Mouse (Mus musculus) heart, embryonic 12.5 days (tissue): ENCODE results near the gene Lipm. TPM values are rescaled to one million over a fixed set of nuclear protein-coding genes. Genes with fewer than 3 reads are reported as not detected.

Experiments used
- ATAC-seq: fragments of 200-750 bp; cut with Nextera tagmentation; 2 replicates; pipeline ENCODE4 v1.8.0; 2017; ENCODE audit warnings: moderate TSS enrichment, moderate library complexity; ENCODE audit not compliant: insufficient number of reproducible peaks, low FRiP score
- H3K27ac ChIP-seq: fragments of 300-500 bp; sonication (generic); 2 replicates; pipeline ENCODE4 v1.5.1; 2016; ENCODE audit warnings: mild to moderate bottlenecking, moderate library complexity; ENCODE audit not compliant: poor library complexity, severe bottlenecking
- H3K27me3 ChIP-seq: fragments of 300-500 bp; sonication (generic); replicated peaks from 2 replicates; pipeline ENCODE4 v1.6.1; 2016; ENCODE audit warnings: mild to moderate bottlenecking, moderate library complexity
- H3K36me3 ChIP-seq: fragments of 300-500 bp; sonication (generic); 2 replicates; pipeline ENCODE4 v1.6.1; 2016; ENCODE audit warnings: mild to moderate bottlenecking, moderate library complexity
- H3K4me1 ChIP-seq: fragments of 300-500 bp; sonication (generic); replicated peaks from 2 replicates; pipeline ENCODE4 v1.6.1; 2016; ENCODE audit warnings: mild to moderate bottlenecking
- H3K4me2 ChIP-seq: fragments of 300-500 bp; sonication (generic); 2 replicates; pipeline ENCODE4 v1.6.1; 2016; ENCODE audit warnings: mild to moderate bottlenecking, moderate library complexity
- H3K4me3 ChIP-seq: fragments of 300-500 bp; sonication (generic); 2 replicates; pipeline ENCODE4 v1.5.1; 2016; ENCODE audit warnings: mild to moderate bottlenecking
- H3K9ac ChIP-seq: fragments of 300-500 bp; sonication (generic); 2 replicates; pipeline ENCODE4 v1.6.1; 2016; ENCODE audit warnings: mild to moderate bottlenecking, moderate library complexity
- H3K9me3 ChIP-seq: fragments of 300-500 bp; sonication (generic); replicated peaks from 2 replicates; pipeline ENCODE4 v1.6.1; 2016; ENCODE audit warnings: mild to moderate bottlenecking, moderate library complexity
- WGBS: fragments of 180-500 bp; shearing (Covaris S2); methylation state at CpG from one replicate; pipeline ENCODE4 v1.1.7; 2016; 5-methylcytosine and 5-hydroxymethylcytosine counted together
- polyA plus RNA-seq: library from polyadenylated mRNA; unstranded; fragments of >200 nt; fragmentation: Nextera tagmentation; extraction: Ambion mirVana; gene quantifications from 2 replicates; pipeline ENCODE4 v1.2.1, GENCODE M21; 2016

The Lipm gene
- polyA plus RNA-seq, result not detected in 2 replicates

DNA sequence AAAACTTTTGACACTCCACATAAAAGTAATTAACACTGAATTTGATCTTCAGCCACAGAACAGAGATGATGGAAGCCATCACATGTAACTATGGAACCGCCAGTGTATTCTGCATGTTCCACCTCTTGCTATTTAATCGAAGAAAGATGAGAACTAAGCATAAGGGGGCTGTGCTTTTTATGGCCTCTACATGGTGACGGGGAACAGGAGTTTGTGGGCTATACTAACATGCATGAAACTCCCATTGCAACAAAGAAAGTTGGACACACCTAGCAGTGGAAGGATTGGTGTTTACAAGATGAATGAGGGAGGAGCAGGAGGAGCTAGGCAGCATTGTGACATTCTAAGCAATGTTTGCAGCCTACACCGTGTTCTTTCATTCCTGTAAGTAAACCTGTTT lies at the start of gene Lipm:
Gene Lipm, plus strand, starts transcription at position 301 of the 400 bp plus-strand sequence.
- Histone ChIP-seq H3K36me3 (no peaks in the 10 kb centered on the region), H3K4me1 (no peaks in the 10 kb centered on the region), H3K27ac (no peak within 1 kb of the TSS), H3K4me3 (no peak within 1 kb of the TSS), H3K27me3 (no peaks in the 10 kb centered on the region), H3K9ac (no peak within 1 kb of the TSS), H3K4me2 (no peak within 1 kb of the TSS), H3K9me3 (no peaks in the 10 kb centered on the region)
- ATAC-seq, result no peak
- 81% methylated on average over 4 of the region's 4 CpGs for WGBS

DNA sequence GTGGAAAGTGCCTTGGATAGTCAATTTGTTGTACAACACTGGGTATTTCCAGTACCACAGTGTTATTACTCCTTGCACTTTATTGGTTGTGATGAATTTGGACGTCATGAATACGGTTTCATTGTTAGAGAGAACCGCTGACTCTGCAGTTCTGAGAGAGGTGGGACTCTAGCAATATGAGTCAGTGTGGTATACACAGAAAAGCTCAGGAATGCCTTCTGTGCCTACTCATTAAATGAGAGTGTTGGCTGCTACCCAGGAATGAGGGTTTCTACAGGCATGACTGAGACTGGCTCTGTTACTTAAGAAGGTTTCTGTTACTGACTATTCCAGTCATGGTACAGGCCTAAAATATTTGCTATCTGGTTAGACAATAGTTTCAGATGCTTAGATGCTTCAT lies 49.2 kb upstream of the Lipm start:
- 85% methylated on average over 3 of the region's 3 CpGs for WGBS
- ATAC-seq, result no peak
- Histone ChIP-seq H3K4me2 (no peak overlapping the region), H3K4me3 (no peak overlapping the region), H3K36me3 (no peaks in the 10 kb centered on the region), H3K27me3 (no peaks in the 10 kb centered on the region), H3K27ac (no peak overlapping the region), H3K4me1 (no peaks in the 10 kb centered on the region), H3K9me3 (no peaks in the 10 kb centered on the region), H3K9ac (no peak overlapping the region)

DNA sequence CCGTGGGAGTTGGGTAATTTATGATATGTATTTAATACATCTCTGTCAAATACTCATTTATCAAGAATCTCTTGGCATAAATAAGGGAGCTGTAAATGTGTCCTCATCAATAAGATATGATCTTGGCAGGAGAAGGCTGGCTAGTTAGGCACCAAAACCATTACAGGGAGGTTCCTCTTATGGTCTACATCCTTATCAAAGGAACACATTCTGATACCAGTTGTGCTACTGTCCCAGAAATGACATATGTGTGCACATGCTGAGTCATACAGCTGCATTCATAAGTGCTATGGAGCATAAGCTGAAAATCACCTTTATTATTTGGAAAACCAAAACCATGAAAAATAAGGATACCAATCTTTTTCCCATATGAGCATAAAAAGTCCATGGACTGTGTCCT lies 37.2 kb upstream of the Lipm start:
- H3K9ac ChIP-seq, result no peak overlapping the region
- no peak overlapping the region for H3K4me2 ChIP-seq
- no peaks in the 10 kb centered on the region for H3K4me1 ChIP-seq
- no peaks in the 10 kb centered on the region for H3K36me3 ChIP-seq
- 66% methylated on average over 1 of the region's 1 CpGs for WGBS
- H3K9me3 ChIP-seq, result no peaks in the 10 kb centered on the region
- H3K27me3 ChIP-seq, result no peaks in the 10 kb centered on the region
- H3K27ac ChIP-seq, result no peak overlapping the region
- H3K4me3 ChIP-seq, result no peak overlapping the region
- ATAC-seq, result no peak

DNA sequence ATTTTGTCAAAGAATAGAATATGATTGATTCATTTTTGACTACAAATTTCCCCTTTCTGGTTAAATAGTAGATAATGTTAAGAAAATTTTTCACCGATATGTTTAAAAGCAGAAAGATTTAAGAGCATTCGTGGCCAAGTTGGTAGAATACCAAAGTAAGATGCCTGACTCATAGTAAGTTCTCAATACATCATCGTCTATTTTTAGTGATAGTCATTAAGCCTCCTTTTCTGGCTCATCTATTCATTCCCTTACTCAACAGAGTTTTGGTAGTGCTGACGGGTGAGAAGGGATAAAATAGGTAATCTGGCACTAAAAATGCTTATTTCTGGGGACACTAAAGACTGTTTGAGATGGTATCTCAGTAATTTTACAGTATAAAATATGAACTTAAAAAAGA lies 36.7 kb upstream of the Lipm start:
- Histone ChIP-seq H3K36me3 (no peaks in the 10 kb centered on the region), H3K4me3 (no peak overlapping the region), H3K27ac (no peak overlapping the region), H3K4me1 (no peaks in the 10 kb centered on the region), H3K27me3 (no peaks in the 10 kb centered on the region), H3K9ac (no peak overlapping the region), H3K9me3 (no peaks in the 10 kb centered on the region), H3K4me2 (no peak overlapping the region)
- 78% methylated on average over 4 of the region's 4 CpGs for WGBS
- no peak for ATAC-seq

DNA sequence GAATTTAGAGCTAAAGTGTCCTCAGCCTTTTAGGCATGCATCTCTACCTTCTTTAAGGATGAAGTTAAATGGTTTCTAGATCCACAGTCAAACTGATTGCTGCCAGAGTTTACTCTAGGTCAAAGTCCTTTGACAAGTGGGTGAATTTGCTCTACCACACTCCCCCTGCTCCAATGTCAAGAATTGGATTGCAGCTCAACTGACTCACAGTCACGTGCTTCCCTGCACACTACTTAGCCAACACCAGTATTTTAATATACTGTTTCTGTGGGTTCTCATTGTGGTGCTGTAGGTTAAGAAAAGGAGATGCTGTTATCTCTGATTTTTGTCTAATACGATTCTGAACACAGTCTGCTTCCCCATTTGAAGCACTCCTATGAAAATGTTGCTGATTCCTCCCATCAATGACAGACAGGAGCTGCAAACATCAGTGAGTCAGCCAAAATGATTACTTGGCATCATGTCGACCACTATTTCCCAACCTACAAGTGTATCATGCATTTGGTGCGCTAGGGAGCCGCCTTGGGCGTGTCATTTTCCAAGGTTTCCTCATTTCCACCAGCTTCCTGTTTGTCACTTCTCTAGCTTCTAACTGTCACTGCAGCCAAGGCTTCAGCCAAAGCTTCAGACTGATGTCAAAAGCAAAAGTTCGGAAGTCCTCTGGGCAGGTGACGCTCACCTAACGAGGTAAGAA lies 33.8 kb upstream of the Lipm start, which contains the start of gene Lipn:
Gene Lipn, plus strand, starts transcription at position 580 of the 694 bp plus-strand sequence.
- no peak within 1 kb of the TSS for H3K27ac ChIP-seq
- no peak within 1 kb of the TSS for H3K4me2 ChIP-seq
- 81% methylated on average over 9 of the region's 9 CpGs for WGBS
- H3K4me1 ChIP-seq, result no peaks in the 10 kb centered on the region
- H3K4me3 ChIP-seq, result no peak within 1 kb of the TSS
- H3K9ac ChIP-seq, result no peak within 1 kb of the TSS
- no peak for ATAC-seq
- no peaks in the 10 kb centered on the region for H3K9me3 ChIP-seq
- H3K27me3 ChIP-seq, result no peaks in the 10 kb centered on the region
- no peaks in the 10 kb centered on the region for H3K36me3 ChIP-seq

DNA sequence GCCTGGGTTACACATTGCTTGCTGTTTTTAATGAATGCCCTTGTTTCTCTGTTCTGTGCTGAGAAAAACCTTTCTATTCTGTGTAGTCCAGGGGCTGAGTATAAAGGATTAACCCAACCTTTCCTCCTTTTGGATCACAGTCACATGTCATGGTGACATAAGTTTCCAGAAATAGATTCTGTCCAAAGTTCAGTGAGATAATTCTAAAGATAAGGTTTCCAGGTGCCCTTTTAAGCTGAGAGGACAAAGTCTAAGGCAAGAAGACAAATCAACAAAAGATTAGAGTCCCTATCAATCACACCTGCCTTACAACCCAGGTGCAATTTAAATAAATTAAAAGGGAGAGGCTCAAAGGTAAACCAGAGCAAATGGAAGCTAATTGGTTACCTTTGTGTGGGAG lies 26.5 kb upstream of the Lipm start:
- Histone ChIP-seq H3K36me3 (no peaks in the 10 kb centered on the region), H3K27ac (no peak overlapping the region), H3K4me3 (no peak overlapping the region), H3K4me1 (no peaks in the 10 kb centered on the region), H3K9me3 (no peaks in the 10 kb centered on the region), H3K27me3 (no peaks in the 10 kb centered on the region), H3K4me2 (no peak overlapping the region), H3K9ac (no peak overlapping the region)
- no peak for ATAC-seq

DNA sequence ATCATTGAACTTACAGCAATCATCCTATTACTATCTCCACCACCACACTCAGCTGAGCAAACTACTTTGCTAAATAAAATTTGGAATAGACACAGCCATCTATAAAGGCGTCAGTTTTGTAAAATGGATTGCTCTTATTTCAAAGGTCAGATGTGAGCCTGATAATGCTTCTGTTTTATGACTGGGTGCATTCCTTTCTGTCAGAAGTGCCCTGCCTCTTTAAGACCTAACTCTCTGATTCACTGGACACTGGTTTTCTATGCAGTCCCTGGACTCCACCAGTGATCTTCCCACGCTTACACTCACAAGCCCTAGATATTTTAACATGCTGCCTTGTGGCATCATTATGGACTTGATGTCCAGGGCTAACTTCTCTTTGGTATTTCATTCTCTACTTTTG lies 22.6 kb upstream of the Lipm start:
- Histone ChIP-seq H3K4me2 (no peak overlapping the region), H3K4me1 (no peaks in the 10 kb centered on the region), H3K9me3 (no peaks in the 10 kb centered on the region), H3K4me3 (no peak overlapping the region), H3K36me3 (no peaks in the 10 kb centered on the region), H3K27me3 (no peaks in the 10 kb centered on the region), H3K27ac (no peak overlapping the region), H3K9ac (no peak overlapping the region)
- no peak for ATAC-seq
- WGBS, result 76% methylated on average over 2 of the region's 2 CpGs

DNA sequence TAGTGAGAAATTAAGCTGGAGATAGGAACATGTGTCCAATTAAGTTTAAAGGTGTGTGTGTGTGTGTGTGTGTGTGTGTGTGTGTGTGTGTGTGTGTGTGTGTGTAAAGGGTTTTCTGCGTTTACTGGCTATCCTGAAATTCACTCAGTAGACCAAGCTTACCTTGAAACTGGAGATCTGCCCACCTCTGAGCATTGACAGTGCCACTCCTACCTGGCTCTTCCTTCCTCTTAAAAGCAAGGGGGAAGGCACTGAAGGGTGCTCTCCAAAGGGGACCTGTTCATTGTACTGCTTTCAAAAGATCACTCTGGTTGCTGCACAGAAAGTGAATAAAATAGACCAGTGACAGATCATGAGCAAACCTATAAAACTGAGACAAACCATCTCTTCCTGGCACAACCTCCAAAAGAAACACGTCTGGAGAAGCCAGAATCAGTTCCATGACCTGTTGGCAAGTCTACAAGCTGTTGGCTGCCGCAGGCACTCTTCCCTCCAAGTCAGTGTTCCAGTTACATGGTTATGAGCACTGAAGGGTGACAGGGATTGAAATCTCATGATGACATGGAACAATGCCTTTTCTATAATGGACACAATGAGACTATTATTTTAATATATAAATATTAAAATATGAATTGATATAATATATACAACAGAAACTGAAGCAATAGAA lies 11.6 kb upstream of the Lipm start:
- WGBS, result 65% methylated on average over 3 of the region's 3 CpGs
- Histone ChIP-seq H3K4me1 (no peaks in the 10 kb centered on the region), H3K4me3 (no peak overlapping the region), H3K9ac (no peak overlapping the region), H3K9me3 (no peaks in the 10 kb centered on the region), H3K36me3 (no peaks in the 10 kb centered on the region), H3K4me2 (no peak overlapping the region), H3K27me3 (no peaks in the 10 kb centered on the region), H3K27ac (no peak overlapping the region)
- no peak for ATAC-seq

DNA sequence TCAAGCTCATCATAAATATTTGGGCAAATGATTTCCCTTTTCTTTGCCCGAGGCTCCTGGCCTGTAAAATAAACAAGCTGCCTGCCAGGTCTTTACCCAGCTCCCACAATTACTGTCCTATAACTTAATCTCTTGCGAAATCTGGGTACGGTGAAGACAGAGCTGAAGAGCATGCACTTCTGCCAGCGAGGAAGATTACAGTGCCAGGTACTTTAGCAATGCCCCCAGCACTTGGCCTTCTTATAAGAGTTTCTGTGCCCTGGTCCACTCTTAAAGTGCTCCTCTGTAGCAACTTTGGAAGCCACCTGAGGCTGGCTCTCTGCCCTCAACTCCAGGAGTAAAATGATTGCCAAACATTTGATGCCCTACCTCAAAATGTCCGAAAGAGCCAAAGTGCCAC lies 5.4 kb upstream of the Lipm start:
- Histone ChIP-seq H3K4me2 (no peak overlapping the region), H3K36me3 (no peaks in the 10 kb centered on the region), H3K4me3 (no peak overlapping the region), H3K27ac (no peak overlapping the region), H3K27me3 (no peaks in the 10 kb centered on the region), H3K9ac (no peak overlapping the region), H3K4me1 (no peaks in the 10 kb centered on the region), H3K9me3 (no peaks in the 10 kb centered on the region)
- WGBS, result 76% methylated on average over 5 of the region's 5 CpGs
- ATAC-seq, result no peak

DNA sequence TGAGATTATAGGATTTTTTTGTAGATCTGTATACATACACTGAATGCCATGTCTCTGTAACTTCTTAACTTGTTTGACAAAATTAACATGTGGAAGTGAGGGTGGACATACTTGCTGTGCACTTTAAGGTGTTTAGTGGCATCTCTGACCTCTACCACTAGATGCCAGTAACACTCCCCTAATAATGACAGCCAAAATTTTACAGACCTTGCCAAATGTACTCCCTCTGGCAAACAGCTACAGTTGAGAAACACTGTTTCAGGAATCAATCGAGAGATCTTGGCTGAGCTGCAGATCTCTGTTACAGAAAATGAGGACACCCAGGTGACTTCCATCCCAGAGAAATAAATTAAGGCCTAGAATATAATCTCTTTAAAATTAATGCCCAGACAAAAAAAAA lies 4.5 kb upstream of the Lipm start:
- Histone ChIP-seq H3K27me3 (no peaks in the 10 kb centered on the region), H3K9ac (no peak overlapping the region), H3K36me3 (no peaks in the 10 kb centered on the region), H3K9me3 (no peaks in the 10 kb centered on the region), H3K4me2 (no peak overlapping the region), H3K4me1 (no peaks in the 10 kb centered on the region), H3K27ac (no peak overlapping the region), H3K4me3 (no peak overlapping the region)
- ATAC-seq, result no peak
- 66% methylated on average over 1 of the region's 1 CpGs for WGBS

DNA sequence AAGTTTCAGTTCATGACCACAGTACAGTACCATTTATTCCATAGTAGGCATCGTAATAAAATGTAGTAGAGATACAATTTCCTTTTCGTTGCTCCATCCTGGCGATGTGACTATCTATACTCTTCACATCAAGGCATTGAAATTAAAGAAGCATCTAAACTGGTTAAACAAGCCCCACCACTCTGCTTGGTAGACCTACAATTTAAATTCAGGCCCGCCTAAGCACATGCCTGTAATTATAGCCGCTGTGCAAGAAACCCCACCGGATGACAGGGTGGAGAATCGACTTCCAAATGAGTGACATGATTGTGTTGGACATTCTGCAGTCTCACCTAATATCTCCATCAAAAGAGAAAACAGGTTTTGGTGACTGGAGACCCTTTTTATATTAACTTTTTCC lies 1.2 kb downstream of the Lipm start:
- Histone ChIP-seq H3K36me3 (no peaks in the 10 kb centered on the region), H3K4me3 (no peak overlapping the region), H3K4me2 (no peak overlapping the region), H3K27ac (no peak overlapping the region), H3K4me1 (no peaks in the 10 kb centered on the region), H3K9ac (no peak overlapping the region), H3K27me3 (no peaks in the 10 kb centered on the region), H3K9me3 (no peaks in the 10 kb centered on the region)
- WGBS, result 84% methylated on average over 7 of the region's 7 CpGs
- no peak for ATAC-seq

DNA sequence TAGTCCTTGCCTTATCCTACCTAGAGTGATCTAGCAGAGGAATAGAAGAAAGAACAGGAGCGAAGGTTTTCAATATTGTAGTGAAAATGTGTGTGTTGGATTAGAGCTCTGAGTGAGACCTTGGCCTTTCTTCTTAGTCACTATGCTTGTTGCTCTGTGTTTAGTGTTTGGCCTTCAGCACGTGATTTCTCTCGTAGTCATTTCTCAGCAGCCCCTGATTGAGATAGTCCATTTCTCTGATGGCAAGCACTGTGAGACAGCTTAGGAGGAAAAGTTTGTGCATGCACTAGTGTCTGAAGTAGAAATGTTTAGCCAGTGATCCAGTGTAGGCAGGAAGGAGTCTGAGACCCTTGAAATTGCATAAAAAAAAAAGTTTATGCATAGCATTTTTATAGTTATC lies 4.1 kb downstream of the Lipm start:
- H3K9ac ChIP-seq, result no peak overlapping the region

More for the DNA sequence above, 4.1 kb downstream of the Lipm start:
- WGBS, result 84% methylated on average over 3 of the region's 3 CpGs
- no peak for ATAC-seq
- no peak overlapping the region for H3K4me2 ChIP-seq
- H3K4me3 ChIP-seq, result no peak overlapping the region
- no peaks in the 10 kb centered on the region for H3K4me1 ChIP-seq
- no peaks in the 10 kb centered on the region for H3K27me3 ChIP-seq
- no peak overlapping the region for H3K27ac ChIP-seq
- H3K9me3 ChIP-seq, result no peaks in the 10 kb centered on the region
- no peaks in the 10 kb centered on the region for H3K36me3 ChIP-seq
